Mouse (Mus musculus) heart, adult 2 months (tissue): ENCODE results near the gene Cptp.

Experiments used
- CTCF ChIP-seq: fragments of 200-600 bp; IDR thresholded peaks from 2 replicates; pipeline ENCODE4 v1.8.1; 2022; ENCODE audit warnings: antibody characterized with exemption, mild to moderate bottlenecking, moderate library complexity
- POLR2A ChIP-seq: fragments of 200-500 bp; IDR thresholded peaks from 2 replicates; pipeline ENCODE4 v1.6.1; 2011; ENCODE audit warnings: mild to moderate bottlenecking, low read depth, low read length, control low read depth; ENCODE audit not compliant: insufficient read depth

- TF ChIP-seq CTCF, result no peak
- no peak for TF ChIP-seq POLR2A
Measured at GRCm38 (mm10) chr4:155907003-155907402, 37.8 kb upstream of the Cptp start.
